Mouse (Mus musculus) neural tube, embryonic 12.5 days (tissue): ENCODE results near the gene Prrt3. TPM values are rescaled to one million over a fixed set of nuclear protein-coding genes. Genes with fewer than 3 reads are reported as not detected.

Experiments used
- ATAC-seq: fragments of 200-750 bp; cut with Nextera tagmentation; 2 replicates; pipeline ENCODE4 v1.8.0; 2017; ENCODE audit warnings: low read depth, mild to moderate bottlenecking, moderate TSS enrichment, moderate library complexity; ENCODE audit not compliant: low FRiP score
- H3K27ac ChIP-seq: fragments of 300-500 bp; sonication (generic); 2 replicates; pipeline ENCODE4 v1.5.1; 2016
- H3K27me3 ChIP-seq: fragments of 300-500 bp; sonication (generic); replicated peaks from 2 replicates; pipeline ENCODE4 v1.6.1; 2016; ENCODE audit warnings: mild to moderate bottlenecking
- H3K36me3 ChIP-seq: fragments of 300-500 bp; sonication (generic); 2 replicates; pipeline ENCODE4 v1.6.1; 2016; ENCODE audit warnings: mild to moderate bottlenecking
- H3K4me1 ChIP-seq: fragments of 300-500 bp; sonication (generic); 2 replicates; pipeline ENCODE4 v1.6.1; 2016
- H3K4me2 ChIP-seq: fragments of 300-500 bp; sonication (generic); replicated peaks from 2 replicates; pipeline ENCODE4 v1.6.1; 2016; ENCODE audit warnings: mild to moderate bottlenecking
- H3K4me3 ChIP-seq: fragments of 300-500 bp; sonication (generic); 2 replicates; pipeline ENCODE4 v1.5.1; 2016
- H3K9ac ChIP-seq: fragments of 300-500 bp; sonication (generic); 2 replicates; pipeline ENCODE4 v1.6.1; 2016; ENCODE audit warnings: mild to moderate bottlenecking
- H3K9me3 ChIP-seq: fragments of 300-500 bp; sonication (generic); 2 replicates; pipeline ENCODE4 v1.6.1; 2016; ENCODE audit warnings: mild to moderate bottlenecking
- WGBS: fragments of 180-500 bp; shearing (Covaris S2); methylation state at CpG from one replicate; pipeline ENCODE4 v1.1.7; 2016; 5-methylcytosine and 5-hydroxymethylcytosine counted together
- polyA plus RNA-seq: library from polyadenylated mRNA; unstranded; fragments of >200 nt; fragmentation: Nextera tagmentation; extraction: Ambion mirVana; gene quantifications from 2 replicates; pipeline ENCODE4 v1.2.1, GENCODE M21; 2016

Prrt3 gene
- polyA plus RNA-seq, 1 experiment from 2014 or later: 2.6 TPM

DNA sequence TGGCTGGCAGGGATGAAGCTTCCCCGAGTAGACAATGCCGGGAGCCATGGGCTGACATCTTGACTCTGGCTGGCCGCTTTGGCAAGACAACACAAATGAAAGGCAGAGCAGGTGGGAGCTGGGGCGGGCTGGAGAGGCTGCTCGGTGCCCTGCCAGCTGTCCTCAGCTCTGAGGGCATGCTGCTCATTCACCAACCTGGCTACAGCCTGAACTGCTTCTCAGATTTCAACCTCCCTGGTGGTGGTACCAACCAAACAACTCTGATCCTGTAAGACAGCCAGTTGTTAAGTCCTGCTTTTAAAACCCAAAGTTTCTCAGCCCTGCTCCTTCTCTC, 7.2 kb upstream of the Prrt3 start:
- H3K4me1 ChIP-seq: no peaks in the 10 kb centered on the region
- no peak overlapping the region for H3K27ac ChIP-seq
- no peak for ATAC-seq
- 46% methylated on average over 5 of the region's 5 CpGs for WGBS
- no peak overlapping the region for H3K4me2 ChIP-seq
- H3K27me3 ChIP-seq: no peaks in the 10 kb centered on the region
- H3K36me3 ChIP-seq: peaks cover 16% of the 10 kb centered on the region
- no peak overlapping the region for H3K4me3 ChIP-seq
- H3K9ac ChIP-seq: no peak overlapping the region
- H3K9me3 ChIP-seq: no peaks in the 10 kb centered on the region

DNA sequence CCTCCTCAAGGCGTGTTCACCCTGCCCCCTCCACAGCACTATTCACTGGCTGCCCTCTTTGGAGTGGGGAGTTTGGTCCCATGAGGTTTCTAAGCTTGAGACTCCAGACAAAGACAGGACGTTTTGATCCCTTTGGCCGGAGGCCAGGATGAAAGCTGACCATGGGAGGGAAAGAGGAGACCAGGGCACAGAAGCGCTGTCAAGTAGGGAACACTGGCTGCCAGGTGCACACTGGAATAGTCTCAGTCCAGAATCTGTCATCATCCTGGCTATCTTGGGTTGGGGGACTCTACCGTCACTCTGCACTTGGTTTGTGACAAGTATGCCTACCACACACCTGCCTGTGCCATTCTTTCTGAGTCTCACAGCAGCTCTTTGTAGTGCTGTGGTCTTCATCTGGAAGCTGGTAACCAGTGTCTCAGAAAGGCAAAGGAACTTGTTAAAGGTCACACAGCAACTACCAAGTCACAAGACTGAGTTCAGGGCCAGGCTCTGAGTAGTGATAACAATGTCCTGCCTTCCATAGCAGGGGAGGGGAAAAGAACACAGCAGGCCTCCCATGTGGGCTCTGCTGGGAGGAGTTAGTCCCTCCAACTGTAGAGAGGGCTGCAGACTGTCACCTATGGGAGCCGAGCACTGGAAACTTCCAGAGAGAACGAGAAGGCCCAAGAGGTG, 6.7 kb upstream of the Prrt3 start:
- 74% methylated on average over 7 of the region's 7 CpGs for WGBS
- Histone ChIP-seq H3K4me2 (no peak overlapping the region), H3K9me3 (no peaks in the 10 kb centered on the region), H3K9ac (no peak overlapping the region), H3K4me1 (no peaks in the 10 kb centered on the region), H3K27ac (no peak overlapping the region), H3K27me3 (no peaks in the 10 kb centered on the region), H3K4me3 (no peak overlapping the region), H3K36me3 (peaks cover 11% of the 10 kb centered on the region)
- no peak for ATAC-seq

DNA sequence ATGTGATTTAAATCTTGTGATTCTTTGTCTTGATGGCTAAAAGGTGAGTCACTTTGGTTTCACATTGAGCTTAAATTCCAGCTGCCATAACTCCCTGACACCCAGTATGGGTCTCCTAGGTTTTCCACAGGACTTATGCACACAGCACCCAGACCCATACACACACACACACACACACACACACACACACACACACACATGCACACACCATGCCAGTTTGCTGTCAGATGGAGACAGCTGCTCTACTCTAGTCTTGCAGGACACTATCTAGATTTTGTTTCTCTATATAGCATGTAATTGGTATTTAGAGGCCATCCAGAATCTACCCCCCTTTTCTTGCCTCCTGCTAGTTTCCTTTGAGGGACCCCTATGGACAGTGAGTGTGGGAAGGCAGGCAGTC, 5.4 kb upstream of the Prrt3 start:
- ATAC-seq: no peak
- H3K4me2 ChIP-seq: no peak overlapping the region
- H3K9ac ChIP-seq: no peak overlapping the region
- H3K27me3 ChIP-seq: peaks cover 4% of the 10 kb centered on the region; the same call in 1 of the 2 replicates
- no peak overlapping the region for H3K4me3 ChIP-seq
- H3K36me3 ChIP-seq: no peaks in the 10 kb centered on the region
- no peaks in the 10 kb centered on the region for H3K9me3 ChIP-seq
- H3K27ac ChIP-seq: no peak overlapping the region
- H3K4me1 ChIP-seq: no peaks in the 10 kb centered on the region

DNA sequence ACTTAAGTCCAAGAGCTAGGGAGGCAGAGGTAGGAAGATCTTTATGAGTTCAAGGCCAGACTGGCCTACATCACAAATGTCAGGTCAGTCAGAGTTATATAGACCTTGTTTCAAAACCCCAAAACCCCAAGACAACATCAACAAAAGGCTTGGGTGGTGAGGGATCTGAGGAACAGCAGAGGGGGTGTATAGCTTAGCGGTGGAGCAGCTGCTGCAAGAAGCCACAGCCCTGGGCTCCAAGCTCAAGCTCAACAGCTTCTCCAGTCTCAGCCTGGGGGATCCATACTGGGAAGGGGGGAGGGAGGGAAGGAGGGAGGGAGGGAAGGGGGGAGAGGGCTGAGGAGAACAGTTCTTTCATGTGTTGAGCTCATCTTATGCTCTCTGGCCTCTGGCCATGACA, 4.0 kb upstream of the Prrt3 start:
- ATAC-seq: no peak
- H3K36me3 ChIP-seq: no peaks in the 10 kb centered on the region
- H3K4me1 ChIP-seq: peaks cover 8% of the 10 kb centered on the region
- no peak overlapping the region for H3K4me2 ChIP-seq
- H3K4me3 ChIP-seq: no peak overlapping the region
- no peak overlapping the region for H3K9ac ChIP-seq
- 76% methylated on average over 1 of the region's 1 CpGs for WGBS
- H3K27ac ChIP-seq: no peak overlapping the region
- H3K9me3 ChIP-seq: no peaks in the 10 kb centered on the region
- H3K27me3 ChIP-seq: peaks cover 10% of the 10 kb centered on the region

DNA sequence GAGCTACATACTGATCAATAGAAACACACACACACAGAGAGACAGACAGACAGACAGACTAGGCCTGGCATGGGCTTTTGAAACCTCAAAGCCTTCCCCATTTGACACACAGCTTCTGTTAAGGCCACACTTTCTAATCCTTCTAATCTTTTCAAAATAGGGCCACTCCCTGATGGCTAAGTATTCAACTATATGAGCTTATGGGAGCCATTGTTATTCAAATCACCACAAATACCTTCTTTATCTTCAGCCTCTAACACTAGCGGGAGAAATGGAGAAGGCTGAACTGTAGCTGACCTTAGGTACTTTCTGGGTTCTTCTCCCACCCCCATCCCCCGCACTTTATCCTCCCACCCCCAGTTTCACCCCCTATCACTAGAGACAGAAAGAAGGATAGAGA, 1.1 kb upstream of the Prrt3 start:
- Histone ChIP-seq H3K4me3 (no peak overlapping the region), H3K36me3 (no peaks in the 10 kb centered on the region), H3K27ac (no peak overlapping the region), H3K4me2 (no peak overlapping the region), H3K9me3 (no peaks in the 10 kb centered on the region), H3K9ac (no peak overlapping the region), H3K4me1 (peaks cover 8% of the 10 kb centered on the region), H3K27me3 (peaks cover 16% of the 10 kb centered on the region)
- no peak for ATAC-seq
- WGBS: 62% methylated on average over 2 of the region's 2 CpGs

DNA sequence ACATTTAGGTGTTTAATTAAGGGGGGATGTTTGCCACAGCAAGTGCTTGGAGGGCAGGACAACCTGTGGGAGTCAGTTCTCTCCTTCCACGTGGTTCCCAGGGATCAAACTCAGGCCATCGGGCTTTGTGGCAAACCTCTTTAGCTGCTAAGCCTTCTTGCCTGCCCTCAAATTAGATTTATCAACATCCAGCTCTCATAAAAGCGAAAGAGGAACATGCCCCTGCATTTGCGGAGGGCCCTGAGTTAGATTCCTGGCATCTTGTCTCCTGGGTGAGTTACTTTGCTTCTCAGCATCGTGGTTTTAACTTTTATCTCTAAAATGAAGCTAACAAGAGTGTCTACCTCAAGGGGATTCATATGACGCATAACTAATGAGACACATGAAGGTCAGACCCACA, 2.4 kb downstream of the Prrt3 start:
- Histone ChIP-seq H3K4me3 (no peak overlapping the region), H3K36me3 (no peaks in the 10 kb centered on the region), H3K9me3 (no peaks in the 10 kb centered on the region), H3K9ac (no peak overlapping the region), H3K27me3 (peaks cover 27% of the 10 kb centered on the region), H3K4me2 (no peak overlapping the region), H3K4me1 (peaks cover 23% of the 10 kb centered on the region), H3K27ac (no peak overlapping the region)
- 82% methylated on average over 6 of the region's 6 CpGs for WGBS
- ATAC-seq: no peak

DNA sequence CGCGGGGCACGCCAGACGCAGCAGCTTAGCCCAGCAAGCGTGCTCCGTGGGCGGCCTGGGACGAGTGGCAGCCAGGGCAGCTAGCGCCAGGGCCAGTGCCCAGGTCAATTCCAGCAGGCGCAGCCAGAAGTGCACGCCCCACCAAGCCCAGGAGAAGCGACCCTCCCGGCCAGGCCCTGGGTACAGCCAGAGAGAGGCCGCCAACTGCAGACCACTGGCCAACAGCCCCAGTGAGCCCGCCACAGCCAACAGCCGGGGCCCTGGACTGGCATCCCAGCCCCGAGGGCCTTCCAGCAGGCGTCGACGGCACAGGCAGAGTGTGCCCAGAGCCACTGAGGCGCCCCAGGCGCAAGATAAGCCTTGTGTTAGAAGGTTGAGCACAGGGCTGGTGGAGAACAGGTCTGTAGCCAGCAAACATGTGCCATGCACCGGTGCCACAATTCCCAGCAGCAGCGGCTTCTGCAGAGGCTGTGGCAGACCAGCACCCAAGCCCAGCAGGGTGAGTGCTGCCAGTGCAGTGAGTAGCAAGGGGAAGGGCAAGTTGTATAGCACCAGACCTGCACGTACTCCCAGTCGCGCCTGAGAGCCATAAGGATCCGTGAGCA, 6.6 kb downstream of the Prrt3 start:
- 50% methylated on average over 28 of the region's 28 CpGs for WGBS
- Histone ChIP-seq H3K4me1 (peaks cover 17% of the 10 kb centered on the region), H3K9ac (0 out of 2 replicates have a peak overlapping the region, but pooled peaks have one; percentile 8), H3K9me3 (no peaks in the 10 kb centered on the region), H3K4me3 (no peak overlapping the region), H3K4me2 (peak overlapping the region; percentile 62), H3K27ac (no peak overlapping the region), H3K36me3 (peaks cover 26% of the 10 kb centered on the region), H3K27me3 (peaks cover 14% of the 10 kb centered on the region)
- peak; percentile 22 for ATAC-seq

DNA sequence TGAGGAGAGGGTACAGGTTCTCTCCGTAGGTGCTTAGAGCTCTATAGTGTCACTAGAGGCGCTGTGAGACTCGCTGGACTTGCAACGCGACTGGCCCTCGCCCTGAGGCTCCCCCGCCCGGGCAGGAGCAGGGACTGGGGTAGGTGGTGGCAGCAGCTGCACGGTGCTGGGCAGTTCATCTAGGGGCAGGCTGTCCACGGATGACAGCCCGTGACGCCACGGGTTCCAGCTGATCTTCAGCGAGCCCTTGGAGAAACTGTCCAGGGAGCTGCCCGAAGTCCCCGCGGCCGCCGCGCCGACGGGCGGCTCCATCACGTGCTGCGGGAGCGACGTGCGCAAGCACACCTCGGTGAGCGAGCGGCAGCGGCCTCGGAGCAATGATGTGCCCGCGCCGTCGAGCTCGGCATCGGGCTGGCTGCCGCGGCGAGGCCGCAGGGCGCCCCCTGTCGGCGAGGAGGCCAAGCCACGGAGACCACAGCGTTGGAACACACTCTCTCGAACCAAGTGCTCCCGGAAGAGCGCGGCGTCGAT, 7.4 kb downstream of the Prrt3 start:
- Histone ChIP-seq H3K36me3 (peaks cover 35% of the 10 kb centered on the region), H3K9me3 (no peaks in the 10 kb centered on the region), H3K27ac (0 out of 2 replicates have a peak overlapping the region, but pooled peaks have one; percentile 12), H3K27me3 (peaks cover 11% of the 10 kb centered on the region), H3K4me1 (peaks cover 17% of the 10 kb centered on the region), H3K4me2 (peak overlapping the region; percentile 62), H3K9ac (peak overlapping the region; percentile 41), H3K4me3 (peak overlapping the region; percentile 30)
- ATAC-seq: peak; percentile 69
- WGBS: 1% methylated on average over 54 of the region's 54 CpGs

DNA sequence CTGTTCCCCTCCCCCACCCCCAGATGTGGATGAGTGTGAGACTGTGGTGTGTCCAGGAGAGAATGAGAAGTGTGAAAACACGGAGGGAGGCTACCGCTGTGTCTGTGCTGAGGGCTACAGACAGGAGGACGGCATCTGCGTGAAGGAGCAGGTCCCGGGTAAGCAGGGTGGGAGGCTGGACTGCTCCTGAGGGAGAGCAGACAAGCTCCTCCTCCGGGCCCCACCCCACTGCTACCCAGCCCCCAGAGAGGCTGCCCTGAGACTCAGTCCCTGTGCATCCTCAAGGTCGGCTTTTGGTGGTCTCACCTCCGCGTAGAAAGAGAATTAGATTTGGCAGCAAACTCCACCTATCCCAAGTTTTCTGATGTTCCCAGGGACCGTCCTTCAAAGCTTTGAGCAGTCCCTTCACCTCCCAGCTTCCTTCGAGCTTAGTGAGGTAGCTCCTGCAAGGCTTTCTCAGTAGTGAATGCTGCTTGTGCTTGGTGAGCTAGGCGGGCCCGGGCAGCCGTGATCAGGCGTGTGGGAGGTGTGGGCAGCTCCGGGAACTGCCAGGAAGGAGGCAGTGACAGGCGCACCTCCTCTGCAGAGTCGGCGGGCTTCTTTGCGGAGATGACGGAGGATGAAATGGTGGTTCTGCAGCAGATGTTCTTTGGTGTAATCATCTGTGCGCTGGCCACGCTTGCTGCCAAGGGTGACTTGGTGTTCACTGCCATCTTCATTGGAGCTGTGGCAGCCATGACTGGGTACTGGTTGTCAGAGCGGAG, 9.4 kb downstream of the Prrt3 start:
- Histone ChIP-seq H3K9ac (no peak overlapping the region), H3K4me3 (no peak overlapping the region), H3K27ac (no peak overlapping the region), H3K4me2 (no peak overlapping the region), H3K36me3 (peaks cover 48% of the 10 kb centered on the region), H3K9me3 (no peaks in the 10 kb centered on the region), H3K4me1 (peaks cover 17% of the 10 kb centered on the region), H3K27me3 (peaks cover 11% of the 10 kb centered on the region)
- WGBS: 83% methylated on average over 24 of the region's 24 CpGs
- ATAC-seq: no peak

DNA sequence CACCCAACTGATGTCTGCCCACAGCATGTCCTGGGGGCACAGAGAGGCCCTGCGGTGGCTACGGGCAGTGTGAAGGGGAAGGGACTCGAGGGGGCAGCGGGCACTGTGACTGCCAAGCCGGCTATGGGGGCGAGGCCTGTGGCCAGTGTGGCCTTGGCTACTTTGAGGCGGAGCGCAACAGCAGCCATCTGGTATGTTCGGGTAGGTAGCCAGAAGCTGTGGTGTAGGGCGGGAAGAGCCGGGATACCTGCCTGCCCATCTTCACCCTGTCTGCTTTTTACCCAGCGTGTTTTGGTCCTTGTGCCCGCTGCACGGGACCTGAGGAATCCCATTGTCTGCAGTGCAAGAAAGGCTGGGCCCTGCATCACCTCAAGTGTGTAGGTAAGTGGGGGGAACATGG, 12.3 kb downstream of the Prrt3 start:
- Histone ChIP-seq H3K36me3 (peaks cover 48% of the 10 kb centered on the region), H3K9ac (no peak overlapping the region), H3K27ac (no peak overlapping the region), H3K4me1 (peaks cover 9% of the 10 kb centered on the region), H3K4me3 (no peak overlapping the region), H3K9me3 (no peaks in the 10 kb centered on the region), H3K27me3 (no peaks in the 10 kb centered on the region), H3K4me2 (no peak overlapping the region)
- ATAC-seq: no peak
- 93% methylated on average over 14 of the region's 14 CpGs for WGBS

DNA sequence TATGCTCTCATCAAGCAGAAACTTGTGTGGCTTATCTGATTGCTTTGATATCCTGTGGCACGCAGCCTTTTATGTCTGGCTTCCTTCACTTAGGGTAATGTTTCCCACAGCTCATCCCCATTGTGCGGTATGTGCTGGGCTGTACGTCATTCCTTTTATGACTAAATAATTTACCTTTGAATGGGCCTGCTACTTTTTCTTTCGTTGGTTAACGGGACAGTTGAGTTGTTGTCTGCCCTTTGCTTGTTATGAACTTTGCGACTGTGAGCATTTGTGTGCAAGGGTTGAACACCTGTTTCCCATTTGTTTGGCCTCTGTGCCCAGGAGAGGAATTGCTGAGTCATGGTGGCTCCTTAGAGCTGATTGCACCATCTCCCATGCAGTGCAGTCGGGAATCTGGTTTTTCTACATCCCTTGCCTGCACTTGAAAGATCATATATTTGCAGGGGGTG, 14.6 kb downstream of the Prrt3 start:
- ATAC-seq: no peak
- no peaks in the 10 kb centered on the region for H3K9me3 ChIP-seq
- WGBS: 48% methylated on average over 7 of the region's 7 CpGs
- no peak overlapping the region for H3K4me3 ChIP-seq
- peaks cover 18% of the 10 kb centered on the region for H3K4me1 ChIP-seq
- peaks cover 39% of the 10 kb centered on the region for H3K36me3 ChIP-seq
- H3K9ac ChIP-seq: no peak overlapping the region
- 0 out of 2 replicates have a peak overlapping the region, but pooled peaks have one; percentile 5 for H3K4me2 ChIP-seq
- H3K27ac ChIP-seq: no peak overlapping the region
- H3K27me3 ChIP-seq: no peaks in the 10 kb centered on the region

DNA sequence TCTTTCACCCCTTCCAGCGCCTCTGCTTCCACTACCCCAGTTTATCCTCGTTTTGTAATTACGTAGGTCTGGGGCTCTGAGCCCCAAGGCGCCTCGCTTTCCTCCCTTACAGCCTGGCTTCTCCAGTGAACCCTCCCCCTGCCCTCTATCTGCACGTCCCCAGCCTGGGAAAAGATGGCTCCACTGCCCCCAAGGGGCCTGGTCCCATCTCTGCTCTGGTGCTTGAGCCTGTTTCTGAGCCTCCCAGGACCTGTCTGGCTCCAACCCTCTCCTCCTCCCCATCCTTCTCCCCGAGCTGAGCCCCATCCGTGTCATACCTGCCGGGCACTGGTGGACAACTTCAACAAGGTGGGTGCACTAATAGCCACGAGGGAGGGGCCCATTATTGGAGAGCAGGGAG, 18.0 kb downstream of the Prrt3 start:
- Histone ChIP-seq H3K27me3 (peaks cover 7% of the 10 kb centered on the region; the same call in 1 of the 2 replicates), H3K27ac (peak overlapping the region; percentile 75), H3K36me3 (peaks cover 9% of the 10 kb centered on the region), H3K4me3 (peak overlapping the region; percentile 63), H3K4me1 (peaks cover 21% of the 10 kb centered on the region), H3K9ac (peak overlapping the region; percentile 77), H3K9me3 (no peaks in the 10 kb centered on the region), H3K4me2 (peak overlapping the region; percentile 66)
- ATAC-seq: peak; percentile 55
- WGBS: 12% methylated on average over 10 of the region's 10 CpGs
